Mouse (Mus musculus) lung, embryonic 14.5 days (tissue): ENCODE measurements around the gene Sh3pxd2a. TPM values are rescaled to one million over a fixed set of nuclear protein-coding genes. Genes with fewer than 3 reads are reported as not detected.

ENCODE experiments used
- ATAC-seq: fragments of 200-750 bp; cut with Nextera tagmentation; 2 replicates; pipeline ENCODE4 v1.8.0; 2017; ENCODE audit warnings: mild to moderate bottlenecking, moderate TSS enrichment, moderate library complexity; ENCODE audit not compliant: insufficient read depth
- DNase-seq: peaks from one replicate; pipeline ENCODE4 v3.0.0-alpha.2; 2015
- H3K27ac ChIP-seq: fragments of 300-500 bp; sonication (generic); 2 replicates; pipeline ENCODE4 v1.5.1; 2014; ENCODE audit warnings: low read depth, mild to moderate bottlenecking, moderate library complexity
- H3K27me3 ChIP-seq: fragments of 300-500 bp; sonication (generic); 2 replicates; pipeline ENCODE4 v1.6.1; 2014; ENCODE audit warnings: low read length, control low read depth; ENCODE audit not compliant: insufficient read depth
- H3K36me3 ChIP-seq: fragments of 300-500 bp; sonication (generic); 2 replicates; pipeline ENCODE4 v1.6.1; 2014; ENCODE audit warnings: control low read depth; ENCODE audit not compliant: insufficient read depth
- H3K4me1 ChIP-seq: fragments of 300-500 bp; sonication (generic); 2 replicates; pipeline ENCODE4 v1.6.1; 2014; ENCODE audit warnings: antibody characterized with exemption, control low read depth; ENCODE audit not compliant: insufficient read depth
- H3K4me2 ChIP-seq: fragments of 300-500 bp; sonication (generic); 2 replicates; pipeline ENCODE4 v1.6.1; 2014; ENCODE audit warnings: mild to moderate bottlenecking
- H3K4me3 ChIP-seq: fragments of 300-500 bp; sonication (generic); 2 replicates; pipeline ENCODE4 v1.5.1; 2014; ENCODE audit warnings: low read depth, low read length
- H3K9ac ChIP-seq: fragments of 300-500 bp; sonication (generic); 2 replicates; pipeline ENCODE4 v1.6.1; 2014
- H3K9me3 ChIP-seq: fragments of 300-500 bp; sonication (generic); 2 replicates; pipeline ENCODE4 v1.6.1; 2016; ENCODE audit warnings: low read depth, low read length, control low read depth
- CTCF ChIP-seq: IDR thresholded peaks from 2 replicates; pipeline ENCODE4 v1.5.1; 2016; ENCODE audit warnings: antibody characterized with exemption, low read depth
- WGBS: fragments of 180-500 bp; shearing (Covaris S2); extraction: QIAGEN DNeasy Blood & Tissue Kit; methylation state at CpG from one replicate; pipeline ENCODE4 v1.1.7; 2014; 5-methylcytosine and 5-hydroxymethylcytosine counted together
- polyA plus RNA-seq: library from polyadenylated mRNA; unstranded; fragments of >200 nt; fragmentation: Nextera tagmentation; extraction: Ambion mirVana; gene quantifications from 2 replicates; pipeline ENCODE4 v1.2.1, GENCODE M21; 2014

Gene Sh3pxd2a
- polyA plus RNA-seq, 1 experiment from 2014 or later = 12.0 TPM

DNA sequence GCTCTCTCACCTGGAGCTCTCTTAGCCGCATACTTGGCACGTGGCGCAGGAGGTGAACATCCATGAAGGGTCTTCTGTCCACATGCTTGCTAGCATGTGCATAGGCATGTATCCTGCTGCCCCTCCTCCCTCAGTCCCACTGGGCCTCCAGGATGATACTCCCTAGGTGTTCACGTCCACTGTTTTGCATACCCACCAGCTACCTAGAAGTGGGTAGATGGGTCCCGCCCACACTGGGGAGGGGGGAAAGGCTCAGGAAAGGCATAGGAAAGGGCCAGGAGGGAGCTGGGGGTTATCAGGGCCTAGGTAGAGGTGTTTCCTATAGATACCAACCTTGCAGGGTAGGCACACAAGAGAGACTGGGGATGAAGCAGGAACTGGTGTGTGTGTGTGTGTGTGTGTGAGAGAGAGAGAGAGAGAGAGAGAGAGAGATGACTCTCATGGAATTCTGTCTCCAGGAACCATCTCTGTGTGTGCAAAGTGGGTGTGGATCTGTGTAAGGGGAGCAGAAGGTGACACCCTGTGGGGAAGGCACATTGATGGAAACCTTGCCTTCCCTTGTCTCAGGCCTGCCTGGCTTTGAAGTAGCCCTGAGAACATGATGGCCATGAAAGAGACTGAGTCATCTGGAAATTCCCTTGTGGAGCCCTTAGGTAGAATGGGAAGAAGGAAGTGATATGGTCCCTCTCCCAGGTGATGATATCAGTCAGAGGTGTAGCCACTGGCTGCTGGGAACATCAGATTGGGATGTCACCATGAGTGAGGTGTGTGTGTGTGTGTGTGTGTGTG, 231.9 kb downstream of the Sh3pxd2a start:
- Histone ChIP-seq H3K4me1 (peaks cover 6% of the 10 kb centered on the region; the same call in 1 of the 2 replicates), H3K9ac (no peak overlapping the region), H3K36me3 (no peaks in the 10 kb centered on the region), H3K4me3 (no peak overlapping the region), H3K4me2 (no peak overlapping the region), H3K27me3 (no peaks in the 10 kb centered on the region), H3K9me3 (no peaks in the 10 kb centered on the region), H3K27ac (no peak overlapping the region)
- DNase-seq = no peak
- no peak for TF ChIP-seq CTCF
- ATAC-seq = no peak
- 85% methylated on average over 5 of the region's 5 CpGs for WGBS

DNA sequence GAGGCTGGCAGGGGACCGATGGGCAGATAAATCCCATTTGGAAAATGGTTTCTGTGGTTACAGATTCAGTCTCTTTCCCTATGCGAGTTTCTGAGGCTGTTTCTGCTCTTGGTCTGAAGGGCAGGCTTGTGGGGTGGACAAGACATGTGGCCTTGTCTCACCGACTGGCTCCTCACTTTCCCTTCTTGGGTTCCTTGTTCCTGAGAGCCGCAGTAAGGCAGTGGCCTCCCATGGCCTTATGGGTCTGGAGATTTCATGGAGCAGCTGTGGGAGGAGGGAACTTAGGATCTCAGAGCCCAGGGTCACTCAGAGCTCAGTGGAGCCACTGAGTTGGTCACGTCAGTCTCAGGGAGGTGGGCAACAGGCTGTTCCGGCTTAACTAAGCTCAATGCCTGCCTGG, 232.8 kb downstream of the Sh3pxd2a start:
- H3K4me2 ChIP-seq = no peak overlapping the region
- H3K36me3 ChIP-seq = no peaks in the 10 kb centered on the region
- no peak for TF ChIP-seq CTCF
- H3K9ac ChIP-seq = no peak overlapping the region
- H3K27me3 ChIP-seq = no peaks in the 10 kb centered on the region
- DNase-seq (no peak), ATAC-seq (no peak)
- no peak overlapping the region for H3K27ac ChIP-seq
- H3K9me3 ChIP-seq = no peaks in the 10 kb centered on the region
- WGBS = 82% methylated on average over 6 of the region's 6 CpGs
- H3K4me1 ChIP-seq = peaks cover 6% of the 10 kb centered on the region; the same call in 1 of the 2 replicates
- H3K4me3 ChIP-seq = no peak overlapping the region

DNA sequence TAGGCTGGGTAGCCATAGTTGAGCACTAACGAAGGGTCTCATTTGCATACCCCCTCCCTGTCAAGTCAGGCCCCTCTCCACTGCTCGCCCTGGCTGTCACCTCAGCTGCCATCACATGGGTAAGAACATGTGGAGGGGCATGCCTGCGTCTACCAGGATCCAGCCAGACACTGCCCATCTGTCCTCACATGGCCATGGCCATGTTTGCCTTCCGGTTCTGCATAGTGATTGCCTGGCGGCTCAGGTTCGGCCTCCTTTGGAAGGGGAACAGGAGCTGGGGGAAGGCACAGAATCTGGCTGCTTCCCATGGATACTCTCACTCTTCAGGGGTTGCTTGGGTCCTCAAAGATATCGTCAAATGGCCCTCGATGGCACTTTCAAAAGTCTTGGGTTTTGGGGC, 233.5 kb downstream of the Sh3pxd2a start:
- no peak overlapping the region for H3K27ac ChIP-seq

DNA sequence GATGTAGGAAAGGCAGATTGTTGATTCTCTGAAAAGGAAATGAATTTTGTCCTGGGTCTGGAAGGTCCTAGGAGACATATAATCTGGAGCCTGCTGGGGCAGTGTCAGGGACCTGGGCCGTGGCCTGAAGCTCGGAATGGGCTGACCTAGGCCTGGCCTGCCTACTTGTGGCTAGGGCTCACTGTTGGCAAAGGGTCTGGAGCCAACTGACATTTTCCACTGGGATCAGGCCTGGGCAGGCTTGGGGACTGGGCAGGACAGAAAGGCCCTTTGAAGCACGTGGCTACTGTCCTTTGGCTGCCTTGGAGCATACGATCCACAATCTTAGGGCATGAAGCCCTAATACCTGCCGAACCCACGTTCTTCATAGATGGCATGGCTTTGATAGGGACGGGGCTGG, 234.1 kb downstream of the Sh3pxd2a start:
- no peak overlapping the region for H3K9ac ChIP-seq
- WGBS = 86% methylated on average over 7 of the region's 7 CpGs
- TF ChIP-seq CTCF = no peak
- H3K9me3 ChIP-seq = no peaks in the 10 kb centered on the region
- no peak for DNase-seq
- no peaks in the 10 kb centered on the region for H3K27me3 ChIP-seq
- no peak overlapping the region for H3K4me3 ChIP-seq
- no peaks in the 10 kb centered on the region for H3K36me3 ChIP-seq
- no peak for ATAC-seq
- H3K4me1 ChIP-seq = peaks cover 6% of the 10 kb centered on the region; the same call in 1 of the 2 replicates
- no peak overlapping the region; the same call in 1 of the 2 replicates for H3K4me2 ChIP-seq
- H3K27ac ChIP-seq = no peak overlapping the region

More for the DNA sequence above, 233.5 kb downstream of the Sh3pxd2a start:
- 79% methylated on average over 8 of the region's 8 CpGs for WGBS
- TF ChIP-seq CTCF = no peak
- ATAC-seq = no peak
- H3K4me2 ChIP-seq = no peak overlapping the region
- H3K9me3 ChIP-seq = no peaks in the 10 kb centered on the region
- no peak overlapping the region for H3K4me3 ChIP-seq
- no peaks in the 10 kb centered on the region for H3K36me3 ChIP-seq
- no peak for DNase-seq
- H3K9ac ChIP-seq = no peak overlapping the region
- H3K27me3 ChIP-seq = no peaks in the 10 kb centered on the region
- H3K4me1 ChIP-seq = peaks cover 6% of the 10 kb centered on the region; the same call in 1 of the 2 replicates

DNA sequence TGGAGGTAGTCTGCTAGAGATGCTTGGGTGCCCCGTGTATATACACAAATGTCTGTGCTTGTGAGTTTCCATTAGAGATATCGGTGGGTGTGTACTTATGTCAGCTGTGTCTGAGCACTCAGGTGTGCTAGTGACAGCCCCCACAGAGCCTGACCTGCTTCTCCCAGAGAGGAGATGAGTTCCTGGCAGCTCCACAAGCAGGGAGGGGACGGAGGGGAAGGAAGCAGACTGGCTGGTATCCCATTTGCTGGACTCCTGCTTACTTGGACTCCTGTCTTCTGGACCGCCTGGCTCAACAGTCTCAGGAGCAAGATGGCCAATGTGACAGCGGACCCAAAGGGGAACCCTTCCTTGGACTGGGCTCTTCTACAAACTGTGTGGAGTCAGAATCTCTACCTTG, 234.7 kb downstream of the Sh3pxd2a start:
- ATAC-seq (no peak), DNase-seq (no peak)
- TF ChIP-seq CTCF = no peak
- no peak overlapping the region for H3K4me3 ChIP-seq
- peaks cover 6% of the 10 kb centered on the region; the same call in 1 of the 2 replicates for H3K4me1 ChIP-seq
- 57% methylated on average over 5 of the region's 5 CpGs for WGBS
- no peaks in the 10 kb centered on the region for H3K27me3 ChIP-seq
- H3K4me2 ChIP-seq = peak overlapping the region; percentile 64
- H3K9ac ChIP-seq = peak overlapping the region; percentile 30; the same call in 1 of the 2 replicates
- H3K36me3 ChIP-seq = no peaks in the 10 kb centered on the region
- no peaks in the 10 kb centered on the region for H3K9me3 ChIP-seq
- no peak overlapping the region for H3K27ac ChIP-seq

DNA sequence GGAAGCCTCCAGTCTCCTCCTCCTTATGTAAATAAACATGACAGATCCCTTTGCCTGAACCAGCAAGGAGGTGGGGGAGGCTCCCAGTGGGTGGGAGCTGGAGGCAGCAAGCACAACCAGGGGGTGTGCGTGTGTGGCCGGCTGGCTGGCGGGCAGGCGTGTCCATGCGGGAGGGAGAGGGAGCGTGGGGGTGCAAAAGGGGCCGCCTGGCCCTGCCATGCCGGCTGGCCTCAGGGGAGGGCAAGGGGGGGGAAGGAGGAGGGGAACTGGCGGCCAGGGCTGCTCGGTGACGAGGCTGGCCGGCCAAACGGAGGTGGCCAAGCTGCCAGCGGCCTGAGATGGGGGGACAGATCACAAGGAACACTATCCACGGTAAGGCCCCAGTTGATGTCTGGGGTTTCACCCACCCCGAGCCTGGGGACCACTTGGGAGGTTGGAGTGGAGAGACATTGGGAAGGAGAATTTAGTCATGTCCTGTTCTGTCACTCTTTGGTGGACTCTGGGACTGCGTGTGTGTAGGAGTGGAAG, 235.4 kb downstream of the Sh3pxd2a start:
- no peaks in the 10 kb centered on the region for H3K9me3 ChIP-seq
- peak overlapping the region; percentile 54; the same call in 1 of the 2 replicates for H3K27ac ChIP-seq
- WGBS = 2% methylated on average over 16 of the region's 17 CpGs
- H3K4me2 ChIP-seq = peak overlapping the region; percentile 64
- ATAC-seq = peak; percentile 94
- H3K4me1 ChIP-seq = peaks cover 6% of the 10 kb centered on the region; the same call in 1 of the 2 replicates
- no peaks in the 10 kb centered on the region for H3K36me3 ChIP-seq
- peak overlapping the region; percentile 30 for H3K9ac ChIP-seq
- no peak for TF ChIP-seq CTCF
- DNase-seq = peak; percentile 84
- H3K4me3 ChIP-seq = peak overlapping the region; percentile 30
- H3K27me3 ChIP-seq = no peaks in the 10 kb centered on the region

DNA sequence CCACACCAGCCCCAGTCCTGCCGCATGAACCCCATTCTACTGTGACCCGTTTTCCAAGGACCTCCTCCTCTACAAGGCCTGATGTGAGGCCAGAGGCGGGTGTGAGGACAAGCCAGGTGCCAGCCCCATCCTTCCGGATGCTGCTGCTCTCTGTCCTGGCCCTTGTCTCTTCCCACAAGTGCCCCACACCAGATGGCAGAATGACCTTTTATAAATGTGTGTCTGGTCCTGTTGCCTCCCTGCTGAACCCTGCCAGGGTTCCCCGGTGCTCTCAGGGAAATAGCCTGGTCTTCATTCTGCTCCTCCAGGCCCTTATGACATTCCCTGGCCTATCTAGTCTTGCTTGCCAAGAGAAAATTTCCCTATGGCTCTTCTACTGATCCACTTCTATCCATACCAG, 238.4 kb downstream of the Sh3pxd2a start:
- ATAC-seq = no peak

More for the DNA sequence above, 238.4 kb downstream of the Sh3pxd2a start:
- Histone ChIP-seq H3K36me3 (no peaks in the 10 kb centered on the region), H3K4me2 (no peak overlapping the region), H3K4me3 (no peak overlapping the region), H3K27ac (no peak overlapping the region), H3K27me3 (no peaks in the 10 kb centered on the region), H3K9me3 (no peaks in the 10 kb centered on the region), H3K9ac (no peak overlapping the region), H3K4me1 (peaks cover 6% of the 10 kb centered on the region; the same call in 1 of the 2 replicates)
- no peak for DNase-seq
- 83% methylated on average over 5 of the region's 5 CpGs for WGBS
- TF ChIP-seq CTCF = no peak
